Mouse (Mus musculus): ENCODE data around the gene Hirip3.

DNA sequence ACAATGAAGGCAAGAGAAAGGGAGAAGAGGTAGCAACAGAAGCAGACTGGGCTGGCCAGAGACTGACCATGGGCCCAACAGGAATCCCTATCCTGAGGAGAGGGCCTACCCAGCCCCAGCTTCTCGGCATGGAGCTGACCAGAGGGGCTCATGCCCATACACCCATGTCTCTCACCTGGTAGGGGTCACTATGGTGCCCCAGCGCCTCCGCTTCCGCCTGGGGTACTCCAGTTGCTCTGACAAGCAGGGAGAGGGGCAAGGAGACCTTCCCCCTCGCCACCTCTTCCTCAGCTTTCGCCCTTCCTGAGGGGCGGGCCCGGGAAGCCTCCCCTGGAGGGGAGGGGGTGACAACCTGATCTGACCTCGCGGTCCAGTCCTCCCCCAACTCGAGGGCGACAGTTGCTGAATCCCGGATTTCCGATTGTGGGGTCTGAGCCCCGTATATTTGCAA is 22.0 kb downstream of the Hirip3 start:
- TF ChIP-seq POLR2A (IDR thresholded peaks at IDR 0.05; ENCODE audit: insufficient read depth, low read depth, low read length), result 0 out of 2 replicates have a peak, but pooled peaks have one; percentile 32
- no peak for TF ChIP-seq CTCF (IDR thresholded peaks at IDR 0.05)
